Mouse (Mus musculus) left cerebral cortex, adult 2 months (tissue): ENCODE results near the gene Coq4. TPM values are rescaled to one million over a fixed set of nuclear protein-coding genes. Genes with fewer than 3 reads are reported as not detected.

Experiments used
- DNase-seq, 2 experiments: peaks; one replicate each; pipeline ENCODE4 v3.0.0; 2021 to 2022; ENCODE audit warnings: low spot score in 2 of 2, mixed read lengths in 1 of 2; ENCODE audit errors: extremely low spot score in 1 of 2
- H3K27ac ChIP-seq: fragments of 200-600 bp; 2 replicates; pipeline ENCODE4 v1.8.1; 2022
- H3K4me3 ChIP-seq: fragments of 200-600 bp; 2 replicates; pipeline ENCODE4 v1.8.1; 2022
- CTCF ChIP-seq: fragments of 200-600 bp; IDR thresholded peaks from 2 replicates; pipeline ENCODE4 v1.8.1; 2022; ENCODE audit warnings: antibody characterized with exemption, mild to moderate bottlenecking, moderate library complexity
- intact Hi-C: fragments of 180-260 bp; cut with DNase I; formaldehyde crosslinking; loops from one replicate; pipeline ENCODE4 v1.15.1; 2025
- microRNA-seq, 2 experiments: library from miRNA; unstranded; fragments of <30 nt; microRNA quantifications; one replicate each; pipeline ENCODE4 v1.2.0; 2021
- total RNA-seq, 2 experiments: library from RNA; stranded (reverse); gene quantifications; 2 replicates each; pipeline ENCODE4 v1.2.3; 2021

The Coq4 gene
- total RNA-seq, 2 experiments from 2014 or later, result 28.8 to 30.1 TPM

GRCm38 (mm10) chr2:29835391-29835899 is 48.2 kb downstream of the Coq4 start:
- intact Hi-C loops, result no loop called here
- Histone ChIP-seq H3K27ac (peak overlapping the region; percentile 66), H3K4me3 (no peak overlapping the region)
- TF ChIP-seq CTCF, result no peak
- DNase-seq, result no peak

DNA sequence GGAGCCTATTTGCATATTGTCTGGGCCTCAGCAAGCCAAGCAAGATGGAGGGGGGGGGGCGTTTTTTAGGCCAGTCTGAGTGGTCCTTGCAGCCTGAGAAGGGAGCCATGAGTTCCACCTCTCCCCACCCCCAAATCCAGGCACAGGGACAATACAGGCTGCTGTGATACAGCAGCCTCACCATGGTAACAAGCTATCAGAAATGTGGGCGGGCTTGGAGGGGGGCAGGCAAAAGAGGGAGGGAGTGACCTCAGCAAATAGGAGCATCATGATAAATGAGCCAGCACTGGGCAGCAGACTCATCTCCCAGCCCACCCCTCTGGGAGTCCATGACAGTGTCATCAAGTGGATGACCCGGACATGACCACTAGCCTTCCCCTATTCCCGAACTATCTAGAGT is 52.2 kb downstream of the Coq4 start:
- H3K4me3 ChIP-seq, result no peak overlapping the region
- DNase-seq, result no peak
- no peak for TF ChIP-seq CTCF
- no peak overlapping the region for H3K27ac ChIP-seq
- intact Hi-C loops, result no loop called here

GRCm38 (mm10) chr2:29843231-29844105 is 56.2 kb downstream of the Coq4 start:
- H3K27ac ChIP-seq, result peak overlapping the region; percentile 77
- intact Hi-C loops, result no loop called here
- no peak; the same call in 1 of the 2 replicates for TF ChIP-seq CTCF
- no peak overlapping the region for H3K4me3 ChIP-seq
- DNase-seq, result peak in 1 of 2 experiments; percentile 43

DNA sequence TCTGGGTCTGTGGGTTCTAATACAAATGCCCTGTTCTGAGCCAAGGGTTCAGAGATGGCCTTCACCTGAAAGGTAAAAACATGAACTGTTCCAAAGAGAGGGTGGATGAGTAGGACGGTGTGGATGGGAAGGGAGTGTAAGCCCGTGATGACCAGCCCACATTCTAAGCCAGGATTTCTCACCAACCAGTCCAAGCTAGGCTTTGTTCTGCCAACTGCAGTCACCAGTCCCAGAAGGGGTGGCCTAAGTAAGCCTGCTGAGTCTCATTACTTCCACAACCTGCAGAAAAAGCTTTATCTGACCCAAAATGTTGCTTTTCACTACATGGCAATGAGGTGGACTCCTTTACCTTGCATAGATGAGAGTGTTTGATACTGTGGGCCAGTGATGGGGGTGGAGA is 56.8 kb downstream of the Coq4 start:
- intact Hi-C loops, result no loop called here
- DNase-seq, result no peak
- TF ChIP-seq CTCF, result no peak
- Histone ChIP-seq H3K27ac (peak overlapping the region; percentile 71), H3K4me3 (peak overlapping the region; percentile 34; the same call in 1 of the 2 replicates)

GRCm38 (mm10) chr2:29844661-29845060 is 57.4 kb downstream of the Coq4 start:
- Histone ChIP-seq H3K4me3 (peak overlapping the region; percentile 34), H3K27ac (peak overlapping the region; percentile 71; the same call in 1 of the 2 replicates)
- intact Hi-C loops, result no loop called here
- TF ChIP-seq CTCF, result no peak
- no peak for DNase-seq

- Histone ChIP-seq H3K27ac (peak overlapping the region; percentile 75), H3K4me3 (peak overlapping the region; percentile 34)
- no peak for TF ChIP-seq CTCF
- intact Hi-C loops, result no loop called here
- DNase-seq, result no peak
Measured at GRCm38 (mm10) chr2:29845636-29846035, 58.3 kb downstream of the Coq4 start.

DNA sequence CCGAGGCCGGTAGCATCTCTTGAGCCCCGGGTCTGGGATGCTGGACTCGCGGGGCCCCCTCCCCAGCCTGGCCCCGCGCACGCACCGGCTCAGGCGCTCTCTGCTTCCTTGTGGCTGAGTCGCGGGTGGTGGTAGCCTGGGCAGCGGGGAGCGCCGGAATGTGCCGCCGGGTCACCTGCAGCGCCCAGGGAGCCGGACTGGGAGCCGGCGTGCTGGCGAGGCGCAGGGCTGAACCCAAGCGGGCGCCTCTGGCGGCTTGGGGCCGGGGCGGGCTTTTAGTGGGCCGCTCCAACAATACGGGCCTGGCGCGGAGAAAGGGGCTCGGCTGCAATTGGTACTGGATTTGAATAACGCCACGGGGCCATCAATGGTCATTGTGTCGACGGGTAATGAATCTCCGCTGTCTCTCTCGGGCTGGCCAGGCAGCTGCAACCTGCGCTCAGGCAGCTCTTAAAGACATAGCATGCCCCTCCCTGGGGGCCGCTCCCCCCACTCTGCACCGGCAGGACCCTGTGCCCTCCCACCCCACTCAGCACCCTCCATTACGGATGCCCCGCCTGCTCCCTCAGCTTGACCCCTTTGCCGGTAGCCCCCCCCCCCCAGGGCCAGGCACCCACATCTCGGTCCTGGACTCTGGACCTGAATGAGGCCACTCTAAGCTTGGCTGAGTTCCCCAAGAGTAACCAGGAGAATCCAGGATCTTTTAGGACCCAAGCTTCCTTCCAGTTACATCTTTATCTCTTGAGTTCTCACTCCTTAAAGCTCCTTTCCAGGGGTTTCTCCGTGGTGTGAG is 59.0 kb downstream of the Coq4 start:
- DNase-seq, result peak in 1 of 2 experiments; percentile 37
- TF ChIP-seq CTCF, result no peak
- peak overlapping the region; percentile 34 for H3K4me3 ChIP-seq
- peak overlapping the region; percentile 75 for H3K27ac ChIP-seq
- intact Hi-C loops, result no loop called here

GRCm38 (mm10) chr2:29846911-29847310 is 59.6 kb downstream of the Coq4 start:
- Histone ChIP-seq H3K4me3 (no peak overlapping the region), H3K27ac (peak overlapping the region; percentile 7; the same call in 1 of the 2 replicates)
- intact Hi-C loops, result no loop called here
- no peak for TF ChIP-seq CTCF
- no peak for DNase-seq

Small RNA genes lying within 50 kb of the gene (microRNA-seq; reads per million reads assigned to microRNA genes)
- 0 reads per million in 2 experiments for gene Mir219a-2
- 0 reads per million in 2 experiments for gene Mir219b

Other genes with a start within 250 kb of the Coq4 start
- 100 to 1,000 TPM; 102 to 108 TPM for gene Rapgef1, start 167.8 kb upstream of the Coq4 start, total RNA-seq
- 1 to 10 TPM; 1.7 to 2.0 TPM for gene Gm13420, start 35.8 kb upstream of the Coq4 start, total RNA-seq
- gene Gm13547, start 28.2 kb upstream of the Coq4 start, total RNA-seq, result not detected
- 10 to 100 TPM; 40.9 to 50.4 TPM for gene Trub2, start 1.0 kb downstream of the Coq4 start, total RNA-seq
- gene Slc27a4, start 15.1 kb downstream of the Coq4 start, total RNA-seq, result 10 to 100 TPM; 74.7 to 80.7 TPM
- gene Urm1, start 32.6 kb downstream of the Coq4 start, total RNA-seq, result 10 to 100 TPM; 48.4 to 50.0 TPM
- 1 to 10 TPM; 5.9 to 8.6 TPM for gene Cercam, start 81.7 kb downstream of the Coq4 start, total RNA-seq
- 100 to 1,000 TPM in 1 of 2 experiments, 10 to 100 TPM in 1; 97.9 to 101 TPM for gene Odf2, start 101.7 kb downstream of the Coq4 start, total RNA-seq
- 10 to 100 TPM; 46.5 to 48.1 TPM for gene Gle1, start 147.9 kb downstream of the Coq4 start, total RNA-seq
- 100 to 1,000 TPM; 878 to 928 TPM for gene Sptan1, start 178.1 kb downstream of the Coq4 start, total RNA-seq